Mouse (Mus musculus) bone marrow, adult 2 months (tissue): ENCODE measurements at regions not wholly inside any gene's neighbourhood (a gene's known extent, or its start where the extent isn't known, plus 50 kb on each side); places are given as distances from the start of the nearest gene placed in this dataset.

Experiments used
- CTCF ChIP-seq: fragments of 200-500 bp; IDR thresholded peaks from 2 replicates; pipeline ENCODE4 v1.5.1; 2011; ENCODE audit warnings: low read length, control low read depth; ENCODE audit not compliant: control insufficient read depth, insufficient read depth
- POLR2A ChIP-seq: fragments of 200-500 bp; IDR thresholded peaks from 2 replicates; pipeline ENCODE4 v1.6.1; 2011; ENCODE audit warnings: low read depth, mild to moderate bottlenecking, control low read depth, low read length, borderline replicate concordance; ENCODE audit not compliant: control insufficient read depth

DNA sequence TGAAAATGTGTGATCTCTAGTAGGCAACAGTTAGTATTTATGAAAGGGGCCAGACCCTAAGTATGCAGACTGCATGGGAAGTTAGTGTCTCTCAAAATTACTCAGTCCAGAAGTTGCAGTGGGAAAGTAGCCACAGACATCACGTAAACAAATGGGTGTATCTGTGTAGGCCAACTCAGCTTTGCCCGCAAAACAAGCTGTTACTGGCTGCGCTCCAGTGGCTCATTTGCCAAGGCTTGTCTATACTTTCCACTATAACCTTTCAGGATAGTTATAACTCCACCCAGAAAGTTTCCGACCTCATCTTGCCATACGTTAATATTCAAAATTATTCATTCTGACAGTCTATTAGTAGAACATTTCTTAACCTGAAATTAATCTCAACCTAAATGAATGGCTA lies 222.4 kb upstream of the Atp2b1 start:
- TF ChIP-seq POLR2A, result no peak
- no peak for TF ChIP-seq CTCF
